ENCODE assay signal across 17 mouse cellular contexts in the genomic region with DNA sequence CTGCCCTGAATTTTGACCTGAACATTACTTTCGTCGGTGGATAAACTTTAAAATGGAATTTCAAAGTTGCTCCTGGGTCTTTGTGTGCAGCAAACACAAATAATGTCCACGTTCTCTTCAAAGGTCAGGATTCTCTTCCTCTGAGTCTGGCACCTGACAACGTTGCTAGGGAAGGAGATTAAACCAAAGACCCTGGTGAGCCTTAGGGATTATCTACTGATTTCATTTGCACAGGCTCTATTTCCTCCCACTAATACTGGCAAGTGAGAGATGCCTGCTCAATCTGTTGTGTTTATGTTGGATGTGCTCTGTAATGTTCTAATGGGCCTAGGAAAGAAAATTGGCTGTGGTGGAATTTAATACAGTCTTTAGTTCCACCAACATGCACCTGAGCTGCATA.
"Had no signal": no experiment of that assay in that cellular context is flagged by ENCODE, and none has a peak within 500 bp of the region (broad histone marks: within the 10 kb centered on the region; RNA-seq: fewer than 3 reads in every experiment).

No protein-coding gene starts in this region.

- H3K4me3 ChIP-seq: liver, embryonic 12.5 days; midbrain, embryonic 13.5 days; myocyte; neural tube, embryonic 13.5 days; neural tube, embryonic 15.5 days had no signal

- H3K9ac ChIP-seq: liver, embryonic 12.5 days; liver, embryonic 14.5 days; lung, embryonic 14.5 days; midbrain, embryonic 13.5 days; neural tube, embryonic 13.5 days; neural tube, embryonic 15.5 days had no signal

- H3K36me3 ChIP-seq: liver, embryonic 12.5 days; midbrain, embryonic 13.5 days; neural tube, embryonic 13.5 days; neural tube, embryonic 15.5 days had no signal

- H3K4me2 ChIP-seq: liver, embryonic 12.5 days; lung, embryonic 14.5 days; midbrain, embryonic 13.5 days; neural tube, embryonic 13.5 days; neural tube, embryonic 15.5 days had no signal

- H3K27me3 ChIP-seq: liver, embryonic 12.5 days; midbrain, embryonic 13.5 days; neural tube, embryonic 13.5 days; neural tube, embryonic 15.5 days had no signal

- H3K4me1 ChIP-seq: liver, embryonic 12.5 days had no signal

- H3K9me3 ChIP-seq: liver, embryonic 12.5 days; neural tube, embryonic 13.5 days; neural tube, embryonic 15.5 days had no signal

- H3K27ac ChIP-seq: liver, embryonic 12.5 days; liver, embryonic 14.5 days; midbrain, embryonic 13.5 days; neural tube, embryonic 13.5 days; neural tube, embryonic 15.5 days had no signal

- DNase-seq: lung, adult 18-20 months; lung, embryonic 14.5 days; lung, postnatal 10 days; lung, postnatal 4 days; right cerebral cortex, adult 18-20 months; right cerebral cortex, postnatal 25 days; right cerebral cortex, postnatal 4 days; spleen, adult 18-20 months; thymus, adult 18-20 months; thymus, postnatal 14 days; thymus, postnatal 36 days had no signal

- ATAC-seq: liver, embryonic 12.5 days; midbrain, embryonic 13.5 days had no signal
